Mouse (Mus musculus) neural tube, embryonic 10.5 days (tissue): ENCODE measurements around the gene Nkg7.

Experiments
- DNase-seq: peaks from one replicate; pipeline ENCODE4 v3.0.0-alpha.2; 2017; ENCODE audit warnings: low spot score; ENCODE audit errors: extremely low spot score

Gene Nkg7

DNA sequence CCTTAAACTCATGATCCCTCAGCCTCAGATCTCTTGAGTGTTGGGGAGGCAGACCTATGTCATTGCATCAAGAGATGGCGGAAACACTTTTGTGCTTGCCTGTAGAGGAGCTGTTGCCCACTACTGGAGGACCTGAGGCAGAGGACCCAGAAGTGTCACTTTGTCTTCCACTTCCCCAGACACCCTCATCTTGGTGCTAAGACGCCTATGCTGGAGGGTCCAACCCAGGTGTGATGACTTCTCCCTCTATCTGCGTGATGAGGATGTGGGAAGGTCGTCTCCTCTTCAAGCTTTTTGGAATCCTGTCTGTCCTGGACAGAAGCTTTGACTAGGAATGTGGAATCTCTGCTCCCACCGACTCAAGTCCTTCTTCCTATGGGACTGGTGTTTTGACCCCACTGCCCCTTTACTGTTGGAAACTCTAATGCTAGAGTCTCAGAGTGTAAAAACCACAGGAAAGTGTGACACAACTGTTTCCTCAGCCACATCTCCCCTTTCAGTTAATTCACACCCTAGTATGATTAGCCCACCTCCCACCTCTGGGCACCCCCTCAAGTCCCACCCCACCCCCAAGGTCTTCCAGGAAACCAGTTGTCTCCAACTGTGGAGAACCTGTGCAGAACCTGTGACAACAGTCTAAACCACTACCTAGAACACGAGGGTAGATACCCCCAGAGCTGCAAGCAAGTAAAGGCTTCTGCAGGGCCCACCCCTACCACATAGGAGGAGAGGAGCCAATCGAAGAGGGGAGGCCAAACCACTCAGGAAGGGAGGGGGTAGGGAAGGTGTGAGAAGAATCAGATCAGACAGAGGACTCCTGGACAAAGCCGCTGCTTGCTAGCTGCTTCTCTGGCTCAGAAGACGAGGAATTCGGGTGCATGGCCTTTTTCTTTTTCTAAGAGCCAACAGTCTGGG, at the start of gene Nkg7:
Nkg7 (plus strand) TSS at position 733 of the 915 bp plus-strand sequence.
- no peak for DNase-seq

DNA sequence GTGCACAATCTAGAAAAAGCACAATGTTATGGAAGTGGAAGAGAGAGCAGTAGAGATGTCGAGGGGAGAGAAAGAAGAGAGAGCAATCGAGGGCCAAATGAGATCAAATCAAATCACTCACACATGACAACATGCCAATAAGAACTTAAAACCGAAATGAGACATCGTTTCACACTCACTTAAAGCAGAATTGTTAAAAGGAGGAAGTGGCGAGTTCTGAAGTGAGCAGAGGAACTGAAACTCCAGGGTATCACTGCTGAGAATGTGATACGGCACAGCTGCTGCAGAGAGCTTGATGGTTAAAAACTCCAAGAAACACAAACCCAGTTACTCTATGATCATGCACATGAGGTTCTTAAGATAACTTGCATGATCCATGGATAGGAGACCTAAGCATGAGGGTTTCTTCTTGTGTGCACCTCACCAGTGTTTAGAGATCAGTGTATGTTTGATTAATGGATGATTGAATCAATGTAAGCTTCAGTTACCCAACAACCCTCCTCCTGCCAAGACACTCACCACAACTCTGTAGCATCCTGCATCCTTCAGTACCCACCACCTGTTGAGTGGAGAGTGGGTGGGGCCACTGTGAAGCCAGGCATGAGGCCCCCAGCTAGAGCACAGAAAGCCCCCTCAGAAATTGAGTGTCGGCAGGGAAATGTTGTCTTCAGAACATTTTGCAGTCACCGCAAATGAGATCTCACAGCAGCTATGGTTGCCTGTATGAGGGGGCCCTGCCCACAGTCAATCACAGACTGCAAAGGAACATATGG, 44.3 kb upstream of the Nkg7 start:
- no peak for DNase-seq

DNA sequence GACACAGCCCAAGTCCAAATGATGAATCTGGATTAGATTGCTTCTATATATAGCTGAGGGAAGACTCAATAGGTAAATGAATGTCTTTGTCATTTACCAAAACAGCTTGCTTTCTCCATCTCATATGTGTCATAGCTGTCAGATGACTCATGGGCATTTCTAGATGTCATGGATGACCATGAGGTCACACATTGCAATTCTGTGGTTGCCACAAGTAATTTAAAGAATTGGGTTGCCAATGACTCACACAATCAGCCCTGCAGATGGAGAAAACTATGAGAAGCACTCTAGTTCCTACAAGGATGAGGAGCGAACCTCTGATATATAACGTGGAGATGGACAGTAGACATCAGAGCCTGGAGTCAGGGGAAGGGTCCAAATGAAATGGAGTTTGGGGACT, 37.4 kb upstream of the Nkg7 start:
- DNase-seq: no peak

DNA sequence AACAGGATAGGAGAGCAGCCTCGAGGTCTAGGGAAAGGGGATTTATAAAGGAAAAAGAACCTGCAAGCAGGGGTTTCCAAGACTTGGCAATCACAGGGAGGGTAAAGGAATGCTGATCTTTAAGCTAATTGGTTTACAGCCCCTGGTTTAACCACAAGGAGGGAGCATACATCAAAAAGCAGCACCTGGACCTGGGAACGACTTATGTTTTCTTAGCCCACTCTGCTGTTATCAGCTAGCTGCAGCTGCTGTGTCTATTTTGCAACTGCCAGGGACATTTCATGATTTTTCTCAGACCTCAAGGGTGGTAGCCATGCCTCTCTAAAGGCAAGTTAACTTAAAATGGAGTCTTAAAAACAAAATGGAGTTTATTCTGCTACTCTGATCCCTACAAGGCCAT, 34.2 kb upstream of the Nkg7 start:
- no peak for DNase-seq

DNA sequence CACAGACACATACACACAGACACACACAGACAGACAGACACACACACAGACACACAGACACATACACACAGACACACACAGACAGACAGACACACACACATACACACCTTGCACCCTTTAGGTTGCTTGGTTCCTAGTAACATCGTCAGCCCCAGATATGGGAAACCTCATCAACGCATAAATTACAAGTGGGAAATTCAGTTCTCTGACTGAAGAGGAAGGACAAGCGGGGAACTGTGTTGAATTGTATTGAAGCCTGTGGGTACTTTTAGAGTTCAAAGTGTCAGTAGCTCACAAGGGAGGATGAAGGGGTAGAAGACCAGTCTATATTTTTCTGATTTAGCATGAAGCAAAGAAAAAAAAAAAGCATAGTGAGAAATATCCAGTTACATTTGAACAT, 29.3 kb upstream of the Nkg7 start:
- no peak for DNase-seq

DNA sequence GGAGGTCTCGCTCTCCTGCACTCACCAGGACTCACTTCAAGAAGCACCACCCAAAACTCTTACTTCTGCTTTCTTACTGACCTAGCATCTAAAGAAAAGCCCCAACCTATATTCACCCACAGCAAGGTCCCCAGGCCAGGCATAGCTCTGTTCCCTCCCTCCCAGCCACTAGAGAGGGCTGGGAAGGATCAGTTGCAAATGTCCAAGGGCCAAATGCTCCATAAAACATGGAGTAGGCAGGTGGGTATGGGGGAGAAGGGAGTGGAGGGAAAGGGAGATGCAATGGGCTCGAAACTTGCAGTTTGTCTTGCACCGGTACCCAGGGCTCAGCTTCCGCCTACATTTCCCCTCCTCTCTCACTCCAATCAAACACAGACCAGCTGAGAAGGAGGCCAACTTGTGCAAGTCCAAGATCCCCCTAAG, 28.7 kb upstream of the Nkg7 start, which contains the start of gene Siglecg:
Siglecg (plus strand) TSS at position 74 of the 423 bp plus-strand sequence.
- DNase-seq: no peak

DNA sequence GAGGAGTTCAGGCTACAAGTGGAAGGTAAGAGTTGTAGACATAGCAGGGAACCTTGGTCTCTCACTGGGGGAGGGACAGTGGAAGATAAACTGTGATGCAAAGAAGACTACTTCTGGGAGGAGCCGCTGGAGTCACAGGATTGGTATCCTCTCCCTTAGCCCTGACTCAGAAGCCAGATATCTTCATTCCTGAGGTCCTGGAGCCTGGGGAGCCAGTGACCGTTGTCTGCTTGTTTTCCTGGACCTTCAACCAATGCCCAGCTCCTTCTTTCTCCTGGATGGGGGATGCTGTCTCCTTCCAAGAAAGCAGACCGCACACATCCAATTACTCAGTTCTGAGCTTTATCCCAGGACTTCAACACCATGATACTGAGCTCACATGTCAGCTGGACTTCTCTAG, 27.8 kb upstream of the Nkg7 start:
- DNase-seq: no peak

DNA sequence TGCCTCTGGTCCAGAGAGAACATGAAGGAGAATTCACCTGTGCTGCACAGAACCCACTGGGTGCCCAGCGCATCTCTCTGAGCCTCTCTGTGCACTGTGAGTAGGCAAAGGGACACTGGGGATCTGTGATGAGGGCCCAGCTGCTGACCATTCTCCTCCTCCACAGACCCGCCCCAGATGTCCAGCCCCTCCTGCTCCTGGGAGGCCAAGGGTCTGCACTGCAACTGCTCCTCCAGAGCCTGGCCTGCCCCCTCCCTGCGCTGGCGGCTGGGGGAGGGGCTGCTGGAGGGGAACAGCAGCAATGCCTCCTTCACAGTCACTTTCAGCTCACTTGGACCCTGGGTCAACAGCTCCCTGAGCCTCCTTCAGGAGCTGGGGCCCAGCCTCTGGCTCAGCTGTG, 25.1 kb upstream of the Nkg7 start:
- peak; percentile 19 for DNase-seq

DNA sequence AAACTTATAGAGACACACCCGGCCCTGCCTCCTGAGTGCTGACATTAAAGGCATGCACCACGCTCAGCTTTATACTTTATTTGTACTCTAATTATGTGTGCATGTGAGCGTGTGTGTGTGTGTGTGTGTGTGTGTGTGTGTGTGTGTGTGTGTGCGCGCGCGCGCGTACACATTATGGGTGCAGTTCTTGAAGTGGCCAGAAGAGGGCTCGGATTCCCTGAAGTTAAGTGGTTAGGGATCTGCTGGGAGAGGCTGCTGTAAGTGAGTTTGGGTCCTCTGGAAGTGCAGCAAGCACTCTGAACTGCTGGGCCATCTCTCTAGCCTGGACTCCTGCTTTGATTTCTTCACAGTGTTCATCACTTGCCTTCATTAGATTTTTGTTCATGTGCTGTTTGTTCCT, 19.6 kb upstream of the Nkg7 start:
- no peak for DNase-seq

DNA sequence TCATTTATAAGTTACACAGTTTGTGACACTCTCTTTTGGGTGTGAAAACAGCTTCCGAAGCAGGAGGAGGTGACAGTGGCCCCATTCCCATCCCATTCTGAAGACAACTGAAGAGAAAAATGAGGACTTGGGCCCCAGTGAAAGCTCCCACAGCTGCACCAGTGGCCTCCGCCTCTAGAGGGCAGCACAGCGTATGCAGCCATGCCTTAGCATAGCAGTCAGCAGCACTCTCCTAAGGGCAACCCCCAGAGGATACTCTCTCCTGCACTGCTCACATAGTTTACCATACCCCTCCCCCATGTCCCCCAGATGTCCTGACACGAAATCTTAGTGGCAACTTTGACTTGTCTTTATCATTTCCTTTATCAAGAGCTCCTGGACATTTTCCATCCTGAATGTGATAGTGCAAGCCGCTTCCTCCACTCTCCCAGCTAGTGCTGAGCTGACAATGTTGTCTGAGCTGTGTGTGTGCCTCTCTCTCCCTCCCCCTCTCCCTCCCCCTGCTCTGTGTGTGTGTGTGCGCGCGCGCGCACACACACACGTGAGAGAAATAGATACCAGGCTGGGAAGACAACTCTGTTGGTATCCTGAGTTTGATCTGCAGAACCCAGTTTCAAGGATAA, 13.8 kb upstream of the Nkg7 start:
- DNase-seq: peak; percentile 82

DNA sequence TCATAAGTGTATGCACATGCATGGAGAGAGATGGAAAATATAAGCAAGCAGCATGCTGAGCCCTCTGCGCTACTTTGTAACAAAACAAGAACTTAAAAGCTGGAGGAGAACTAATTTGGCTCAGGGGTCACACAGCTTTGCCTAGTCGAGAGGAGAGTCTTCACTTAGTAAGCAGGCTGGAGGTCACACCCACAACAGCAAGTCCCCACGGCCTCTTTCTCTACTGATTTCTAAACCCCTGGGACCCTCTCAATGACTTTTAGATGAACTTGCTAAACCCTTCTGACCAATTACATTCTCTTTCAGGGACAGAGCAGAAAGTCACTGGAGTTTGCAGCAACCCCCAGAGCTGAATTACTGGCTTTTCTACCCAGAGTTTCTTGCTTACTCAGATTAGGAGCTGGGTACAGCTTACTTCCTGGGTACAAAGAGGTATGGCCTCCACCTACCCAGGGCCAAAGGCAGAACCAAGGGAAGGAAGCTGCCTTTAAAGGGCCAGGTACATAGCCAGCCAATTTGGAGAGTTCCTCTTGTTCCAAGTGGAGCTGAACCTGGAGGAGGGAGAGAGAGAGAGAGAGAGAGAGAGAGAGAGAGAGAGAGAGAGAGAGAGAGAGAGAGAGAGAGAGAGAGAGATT, 12.8 kb upstream of the Nkg7 start:
- DNase-seq: no peak

DNA sequence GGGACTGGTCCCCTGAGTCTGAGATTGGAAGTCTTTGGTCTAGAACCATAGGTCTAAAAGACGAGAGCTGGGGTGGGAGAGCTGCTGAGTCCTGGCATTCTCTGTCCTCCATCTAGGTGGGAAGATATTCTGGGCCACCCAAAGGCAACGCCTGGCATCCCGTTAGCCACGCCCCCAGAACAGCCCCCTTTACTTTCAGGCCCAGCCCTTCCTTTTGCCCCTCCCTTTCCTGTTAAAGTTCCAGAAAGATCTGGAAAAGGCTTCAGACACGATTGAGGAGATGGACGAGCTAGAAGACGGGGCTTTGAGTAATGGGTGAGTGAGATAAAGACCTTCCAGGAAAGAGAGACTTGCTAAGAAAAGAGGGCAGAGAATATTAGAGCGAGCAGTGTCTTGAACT, 9.5 kb upstream of the Nkg7 start, which contains the start of gene Lim2:
Lim2 (plus strand) TSS at position 265 of the 400 bp plus-strand sequence.
- no peak for DNase-seq

DNA sequence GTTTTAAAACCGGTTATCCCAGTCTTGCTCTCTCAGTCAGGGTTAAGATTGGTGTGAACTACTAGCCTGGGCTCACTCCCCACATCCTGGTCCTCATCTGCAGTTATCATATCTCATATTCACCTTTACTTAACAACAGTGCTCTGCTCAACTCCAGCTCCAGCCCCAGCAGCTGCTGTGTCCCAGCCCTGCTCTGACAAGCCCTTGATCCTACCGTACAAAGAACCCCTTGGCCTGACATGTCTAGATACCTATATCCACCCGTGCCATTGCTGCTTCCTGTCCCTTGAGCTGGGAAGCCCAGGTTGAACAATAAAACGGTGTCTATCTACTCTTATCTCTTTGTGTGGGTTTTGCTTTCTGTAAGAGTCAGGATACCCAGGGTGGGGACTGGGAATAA, 7.4 kb upstream of the Nkg7 start:
- no peak for DNase-seq

DNA sequence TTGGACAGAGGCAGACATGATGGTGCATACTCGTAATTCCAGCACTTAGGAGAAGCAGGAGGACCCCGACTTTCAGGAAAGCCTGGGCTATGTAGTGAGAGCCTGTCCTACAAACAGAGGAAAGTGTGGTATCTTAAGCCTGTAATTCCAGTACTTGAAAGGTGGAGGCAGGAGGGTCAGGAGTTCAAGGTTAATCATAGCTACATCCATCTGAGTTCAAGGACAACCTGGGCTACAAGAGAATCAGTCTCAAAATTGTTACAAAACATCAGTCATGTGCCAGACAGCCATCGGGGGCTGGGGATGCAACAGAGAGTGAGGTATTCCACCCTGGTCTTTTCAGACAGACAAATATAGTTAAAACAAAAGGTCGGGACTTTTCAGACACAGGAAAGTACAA, 4.0 kb upstream of the Nkg7 start:
- DNase-seq: no peak

DNA sequence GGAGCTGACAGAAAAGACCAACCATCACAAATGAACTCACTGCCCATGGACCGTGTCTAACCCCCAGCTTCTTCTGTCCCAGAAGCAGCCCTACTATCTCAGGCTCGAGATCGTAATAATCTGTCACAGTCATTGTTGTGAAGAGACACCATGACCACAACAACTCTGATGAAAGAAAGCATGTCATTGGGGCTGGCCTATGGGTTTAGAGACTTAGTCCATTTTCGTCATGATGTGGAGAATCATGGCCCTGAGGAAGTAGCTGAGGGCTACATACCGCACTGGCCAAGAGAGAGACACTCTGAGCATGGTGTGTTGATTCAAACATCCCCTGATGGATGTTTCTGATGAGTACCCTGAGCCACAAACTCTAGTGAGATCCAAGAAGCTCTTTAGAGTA, 2.2 kb upstream of the Nkg7 start:
- DNase-seq: no peak

DNA sequence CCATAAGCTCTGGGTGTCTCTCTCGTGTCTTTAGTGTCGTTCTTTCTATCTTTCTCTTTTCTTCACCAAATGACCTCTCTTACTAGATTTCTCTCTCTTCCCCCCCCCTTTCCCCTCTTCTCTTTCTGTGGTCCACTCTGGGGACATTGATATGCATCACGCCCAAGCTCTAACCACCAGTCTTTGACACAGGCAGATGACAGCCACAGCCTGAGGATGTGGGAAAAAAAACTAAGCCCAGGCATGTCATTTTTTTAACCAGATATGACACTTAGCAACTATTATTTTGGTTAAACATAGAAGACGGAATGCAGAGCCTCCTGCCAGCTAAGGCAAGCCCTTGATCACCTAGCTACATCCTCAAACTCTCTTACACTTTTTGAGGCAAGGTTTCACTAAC, 1.7 kb downstream of the Nkg7 start:
- DNase-seq: no peak

DNA sequence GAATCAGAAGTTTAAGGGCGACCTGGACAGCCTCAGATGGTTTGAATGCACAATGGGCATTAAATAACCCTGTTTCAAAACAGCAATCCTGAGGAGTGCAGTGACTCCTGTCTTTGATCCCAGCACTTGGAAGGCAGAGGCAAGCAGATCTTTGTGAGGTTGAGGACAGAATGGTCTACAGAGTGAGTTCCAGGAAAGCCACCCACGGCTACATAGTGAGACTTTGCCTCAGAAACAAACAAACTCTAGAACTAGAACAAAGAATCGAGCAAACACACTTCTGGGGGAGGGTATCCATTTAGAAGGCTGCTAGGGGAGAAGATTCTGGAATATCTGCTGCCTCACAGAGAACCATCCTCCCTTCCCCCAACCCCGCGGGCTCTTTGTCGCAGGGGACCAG, 3.6 kb downstream of the Nkg7 start, which contains the start of gene Cldnd2:
Cldnd2 (plus strand) TSS at position 301 of the 400 bp plus-strand sequence.
- no peak for DNase-seq

DNA sequence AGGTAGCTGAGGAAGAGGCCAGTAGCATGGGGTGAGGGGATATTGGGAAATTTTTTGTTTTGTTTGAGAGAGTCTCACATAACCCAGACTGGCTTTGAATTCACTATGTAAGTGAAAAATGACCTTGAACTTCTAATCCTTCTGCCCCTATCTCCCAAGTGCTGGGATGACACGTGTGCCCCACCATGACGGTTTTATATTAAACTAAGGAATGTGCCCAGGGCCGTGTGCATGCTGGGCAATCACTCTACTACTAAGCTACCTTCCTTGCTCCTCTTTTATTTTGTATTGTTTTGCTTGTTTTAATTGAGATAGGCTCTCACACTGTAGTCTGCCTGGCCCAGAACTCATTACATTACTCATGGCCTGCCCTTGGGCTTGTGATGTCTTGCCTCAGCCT, 4.2 kb downstream of the Nkg7 start:
- DNase-seq: no peak

DNA sequence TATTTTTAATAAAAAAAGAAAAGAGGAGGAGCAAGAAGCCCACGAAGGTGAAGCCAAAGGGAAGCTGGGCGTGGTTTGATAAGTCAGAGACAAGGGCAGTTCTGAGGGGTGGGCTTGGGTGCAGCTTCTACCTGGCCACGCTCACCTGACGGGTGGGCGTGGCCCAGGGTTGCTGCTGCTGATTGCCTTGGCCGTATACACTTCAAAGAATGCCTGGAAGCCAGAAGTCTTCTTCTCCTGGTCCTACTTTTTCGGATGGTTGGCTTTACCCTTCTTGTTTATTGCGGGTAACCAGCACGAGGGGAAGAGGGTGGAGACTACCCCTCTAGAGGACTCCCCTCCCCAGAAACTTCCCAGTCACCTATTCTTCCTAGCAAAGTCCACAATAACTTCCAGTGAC, 5.8 kb downstream of the Nkg7 start:
- DNase-seq: no peak

DNA sequence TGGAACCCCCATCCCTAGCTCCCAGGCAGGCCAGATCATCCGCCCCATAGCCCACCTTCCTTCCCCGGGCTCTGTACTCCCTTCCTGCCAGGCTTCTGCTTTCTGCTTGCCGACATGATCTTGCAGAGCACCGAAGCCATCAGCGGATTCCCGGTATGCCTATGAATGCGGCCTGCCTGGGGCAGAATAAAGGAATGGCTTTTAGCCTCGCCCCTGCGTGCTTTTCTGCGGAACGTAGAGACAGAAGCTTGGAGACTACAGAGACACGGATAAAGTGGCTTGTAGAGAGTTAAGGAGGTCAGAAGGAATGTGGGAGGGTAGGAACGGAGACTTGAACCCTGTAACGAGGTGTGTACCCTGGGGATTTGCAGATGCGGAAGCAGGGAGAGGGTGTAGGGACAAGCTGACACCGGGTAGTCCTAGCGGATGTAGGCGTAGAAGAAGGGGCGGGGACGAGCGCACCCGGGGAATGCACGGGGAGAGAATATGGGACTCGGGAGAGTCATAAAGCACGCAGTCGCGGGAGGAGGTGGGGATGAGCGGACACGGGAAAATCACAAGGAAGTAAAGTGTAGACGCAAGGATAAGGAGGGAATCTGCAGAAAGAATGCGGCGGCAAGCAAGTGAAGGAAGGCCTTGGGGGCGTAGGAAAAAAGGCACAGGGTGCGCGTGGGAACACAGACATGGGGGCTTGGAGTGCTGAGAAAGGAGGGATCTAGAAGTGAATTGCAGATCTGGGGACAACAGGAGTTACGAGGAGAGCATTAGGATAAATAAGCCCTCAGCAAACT, 6.4 kb downstream of the Nkg7 start:
- DNase-seq: peak; percentile 75

DNA sequence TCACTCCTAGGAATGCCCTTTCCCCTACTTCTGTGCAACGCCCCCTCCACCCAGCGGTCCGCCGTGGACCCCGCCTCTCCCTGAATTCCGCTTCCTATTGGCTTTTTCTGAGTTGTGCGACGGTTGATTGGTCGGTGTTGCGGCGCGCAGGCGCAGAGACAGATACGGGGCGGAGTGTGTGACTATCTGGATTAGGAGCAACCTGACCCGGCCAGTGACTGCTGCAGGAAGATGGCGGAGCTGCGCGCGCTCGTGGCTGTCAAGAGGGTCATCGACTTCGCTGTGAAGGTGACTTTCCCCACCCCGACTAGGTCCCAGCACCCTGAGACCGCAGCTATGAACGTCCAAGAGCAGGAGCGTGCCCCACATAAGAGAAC, 7.0 kb downstream of the Nkg7 start, which contains the start of the genes Etfb and Gm45233:
Etfb (plus strand) TSS at position 167 of the 377 bp plus-strand sequence.
Gm45233 (plus strand) TSS at position 212 of the 377 bp plus-strand sequence.
- DNase-seq: peak; percentile 89
